Mouse (Mus musculus): ENCODE measurements around the gene Mgat2.

- TF ChIP-seq RCOR1 (IDR thresholded peaks at IDR 0.05; ENCODE audit: low read depth, low read length) (no peak), USF1 (IDR thresholded peaks at IDR 0.05; ENCODE audit: low read depth, low read length) (no peak), BHLHE40 (IDR thresholded peaks at IDR 0.05; ENCODE audit: borderline replicate concordance, low read depth, low read length) (no peak), CHD2 (IDR thresholded peaks at IDR 0.05; ENCODE audit: low read length) (no peak), CTCF (IDR thresholded peaks at IDR 0.05 in 2 of 3, conservative IDR thresholded peaks at IDR 0.05 in 1 of 3; ENCODE audit: control insufficient read depth in 1 of 3, insufficient read depth in 1 of 3, low read depth in 2 of 3, low read length in 3 of 3, poor library complexity in 1 of 3, severe bottlenecking in 1 of 3) (no peak), POLR2A (IDR thresholded peaks at IDR 0.05; ENCODE audit: control insufficient read depth in 1 of 2, insufficient read depth in 1 of 2, low read depth in 1 of 2, low read length in 2 of 2, poor library complexity in 1 of 2) (no peak), EP300 (IDR thresholded peaks at IDR 0.05; ENCODE audit: low read depth in 1 of 2, low read length in 2 of 2) (no peak), UBTF (IDR thresholded peaks at IDR 0.05; ENCODE audit: borderline replicate concordance, insufficient read depth, low read depth, low read length) (no peak), POLR2AphosphoS5 (IDR thresholded peaks at IDR 0.05; ENCODE audit: borderline replicate concordance, low read depth, low read length) (no peak), MAZ (IDR thresholded peaks at IDR 0.05; ENCODE audit: low read depth, low read length) (no peak), POLR2AphosphoS2 (IDR thresholded peaks at IDR 0.05; ENCODE audit: low read length) (no peak)
Observed at GRCm38 (mm10) chr12:69210056-69210979, 26.4 kb downstream of the Mgat2 start.
